Mouse (Mus musculus) megakaryocyte progenitor cell, adult 5-6 weeks (primary cell): ENCODE results near the gene Cbarp. TPM values are rescaled to one million over a fixed set of nuclear protein-coding genes. Genes with fewer than 3 reads are reported as not detected.

Experiments
- ATAC-seq: replicated peaks from 2 replicates; pipeline ENCODE4 v1.8.0; 2016; ENCODE audit warnings: mild to moderate bottlenecking, moderate TSS enrichment, inconsistent platforms; ENCODE audit not compliant: poor library complexity
- total RNA-seq, 2 experiments: library from RNA; stranded (forward) in 1 of 2; stranded (reverse) in 1 of 2; fragments of 157-497, 149-512 nt in 1 of 2; fragments of 200-1000 nt in 1 of 2; gene quantifications; 2 replicates each; pipeline versions ENCODE4 v1.2.3 to v1.2.4; 2015 to 2017

Cbarp gene
- total RNA-seq, 2 experiments from 2014 or later = 2.2 to 4.8 TPM

DNA sequence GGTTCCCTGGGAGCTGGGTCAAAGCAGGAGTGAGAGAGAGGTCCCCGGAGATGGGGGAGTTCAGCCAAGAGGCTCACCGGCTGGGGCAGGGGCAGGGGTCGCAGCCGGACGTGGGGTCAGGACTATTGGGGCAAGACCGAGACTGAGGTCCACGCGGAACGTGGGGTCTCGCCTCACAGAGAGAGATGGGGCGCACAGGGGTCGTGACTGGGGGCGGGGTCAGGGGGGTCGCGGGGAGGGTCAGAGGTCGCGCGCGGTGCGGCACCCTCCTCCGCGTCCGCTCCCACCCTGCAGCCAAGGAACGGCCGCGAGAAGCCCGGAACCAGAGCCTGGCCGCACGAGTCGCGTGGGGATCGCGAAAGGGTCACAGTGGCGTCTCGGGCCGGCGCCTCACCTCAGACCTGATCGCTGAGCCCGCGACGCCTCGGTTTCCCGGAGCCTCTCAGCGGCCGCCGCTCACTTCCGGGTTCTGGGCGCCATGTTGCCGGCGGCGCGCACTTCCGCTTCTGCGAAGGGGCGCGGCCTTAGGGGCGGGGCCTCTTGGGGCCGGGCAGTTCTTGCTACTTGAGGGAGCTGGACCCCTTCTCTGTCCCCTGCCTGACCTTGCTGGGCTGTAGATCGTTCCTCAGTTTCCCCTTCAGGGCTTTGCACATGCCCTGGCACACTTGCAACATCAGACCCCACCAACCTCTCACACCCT, 38.3 kb downstream of the Cbarp start:
- peak; percentile 83 for ATAC-seq

DNA sequence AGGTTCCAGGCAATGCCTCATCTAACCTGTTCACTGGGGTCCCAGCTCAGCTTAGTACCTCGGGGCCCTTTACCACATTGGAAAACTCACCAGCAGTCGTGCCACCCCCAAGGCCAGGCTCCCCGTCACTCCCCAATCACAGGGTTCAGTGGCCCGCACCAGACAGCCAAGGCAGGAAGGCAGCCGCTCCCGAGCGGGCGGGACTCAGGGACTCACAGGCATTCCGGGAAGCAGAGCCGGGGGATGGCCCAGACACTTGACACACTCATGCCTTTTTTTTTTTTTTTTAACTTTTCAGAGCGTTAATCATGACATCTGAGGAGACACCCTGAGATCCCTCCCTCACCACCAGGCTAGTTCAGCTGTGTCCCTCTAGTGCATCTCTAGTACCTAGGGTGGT, 39.7 kb downstream of the Cbarp start:
- peak; percentile 12; the same call in 1 of the 2 replicates for ATAC-seq

DNA sequence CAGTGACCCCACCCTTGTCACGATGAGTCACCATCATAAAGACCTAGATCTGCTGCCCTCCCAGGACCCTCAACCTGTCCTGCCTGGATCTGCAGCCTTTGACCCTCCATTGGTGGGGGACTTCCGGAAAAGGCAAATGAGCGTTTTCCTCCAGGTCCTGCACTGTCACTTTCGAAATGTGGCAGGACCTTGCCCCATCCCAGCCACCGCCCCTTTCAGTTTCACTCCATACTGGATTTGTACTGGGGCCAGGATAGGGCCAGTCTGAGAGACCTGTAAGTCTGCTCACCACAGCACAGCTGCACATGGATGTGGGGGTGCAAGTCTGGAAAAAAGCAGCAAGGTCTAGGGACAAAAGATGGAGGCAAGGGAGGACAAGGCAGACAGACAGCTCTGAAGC, 42.0 kb downstream of the Cbarp start:
- peak; percentile 20; the same call in 1 of the 2 replicates for ATAC-seq

DNA sequence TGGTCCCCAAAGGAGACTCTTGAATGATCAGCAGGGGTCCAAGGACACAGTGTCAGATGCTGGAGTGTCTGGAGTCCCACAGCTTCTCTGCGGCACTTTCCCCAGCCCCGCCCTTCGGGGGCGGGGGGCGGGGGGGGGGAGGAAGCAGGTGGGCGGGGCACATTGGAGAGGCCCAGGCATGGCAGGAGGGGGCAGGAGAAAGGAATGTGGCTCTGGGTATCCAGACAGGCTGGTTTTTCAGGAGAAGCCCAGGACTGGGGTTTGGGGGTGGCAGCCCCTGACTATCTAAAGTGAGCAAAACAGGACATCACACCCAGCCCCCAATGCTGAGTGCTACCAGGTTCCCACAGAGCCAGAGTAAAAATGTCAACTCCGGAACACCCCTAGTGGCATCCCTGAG, 43.4 kb downstream of the Cbarp start:
- no peak for ATAC-seq

DNA sequence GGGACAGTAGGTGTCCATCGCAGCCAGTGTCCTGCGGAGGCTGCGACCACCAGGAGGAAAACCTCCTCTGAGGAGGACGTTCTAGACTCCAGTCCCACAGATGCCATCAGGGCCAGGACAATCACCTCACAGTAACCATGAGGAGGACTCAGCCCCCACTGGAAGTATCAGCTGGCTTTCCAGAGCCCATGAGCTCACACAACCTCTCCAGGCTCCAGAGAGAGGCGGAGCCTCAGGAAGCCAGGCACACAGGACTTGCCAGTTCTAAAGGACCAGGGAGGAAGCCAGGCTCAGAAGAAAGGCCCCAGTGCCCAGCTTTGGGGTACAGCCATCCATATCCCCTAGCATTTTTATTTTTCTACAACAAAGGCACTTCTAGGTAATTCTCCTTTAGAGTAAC, 45.1 kb downstream of the Cbarp start:
- no peak for ATAC-seq

DNA sequence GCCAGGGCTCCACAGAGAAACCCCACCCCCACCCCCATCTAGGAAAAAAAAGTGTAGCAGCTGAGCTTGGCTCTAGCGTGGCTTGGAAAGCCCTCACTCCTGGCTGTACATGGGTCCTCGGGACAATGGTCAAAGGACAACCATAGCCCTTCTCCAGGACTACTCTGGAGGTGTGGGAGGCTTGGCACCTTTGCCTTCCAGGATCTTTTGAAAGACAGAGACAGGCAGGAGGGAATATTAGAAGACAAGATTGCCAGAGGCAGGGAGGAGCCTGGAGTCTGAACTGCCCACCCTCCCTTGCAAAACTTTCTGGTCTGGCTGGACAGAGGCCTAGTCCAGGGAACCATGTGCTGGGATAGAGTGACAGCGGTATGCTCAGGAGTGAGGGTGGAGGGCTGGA, 46.0 kb downstream of the Cbarp start:
- no peak for ATAC-seq

DNA sequence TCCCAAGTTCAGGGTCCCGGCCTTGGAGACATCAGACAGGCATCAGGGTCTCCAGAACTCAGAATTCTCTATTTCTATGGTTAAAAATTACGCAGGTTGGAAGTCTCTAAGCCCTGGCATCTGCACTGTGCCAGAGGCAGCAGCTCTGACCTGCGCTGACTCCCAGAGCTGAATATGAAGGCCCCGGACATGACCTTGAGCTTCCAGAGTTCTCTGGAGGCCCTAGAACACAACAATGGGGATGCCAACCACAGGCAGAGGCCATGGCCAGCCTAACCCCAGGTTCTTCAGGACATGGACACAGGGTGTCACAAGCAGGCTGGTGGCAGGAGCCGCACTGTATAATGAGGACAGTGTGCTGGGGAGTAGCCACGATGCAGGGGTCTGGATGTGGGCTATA, 46.5 kb downstream of the Cbarp start:
- ATAC-seq = no peak

DNA sequence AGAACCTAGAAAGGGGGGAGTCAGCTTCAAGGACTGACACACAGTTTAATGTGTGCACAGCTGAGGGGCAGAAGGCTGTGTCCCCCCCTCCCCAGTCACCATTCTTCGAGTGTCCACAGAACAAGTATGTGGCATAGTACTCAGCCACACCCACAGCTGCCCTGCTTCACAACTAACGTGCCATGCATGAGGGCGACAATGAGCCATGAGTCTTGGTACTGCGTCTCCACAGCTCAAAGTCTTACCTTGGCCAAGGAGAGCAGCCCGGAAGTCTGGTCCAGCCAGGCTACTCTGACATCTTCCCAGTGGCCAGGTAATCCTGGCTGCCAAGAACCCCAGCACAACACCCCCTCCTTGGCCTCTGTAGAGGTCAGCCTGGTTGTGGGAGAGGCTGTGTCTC, 47.9 kb downstream of the Cbarp start:
- no peak for ATAC-seq

DNA sequence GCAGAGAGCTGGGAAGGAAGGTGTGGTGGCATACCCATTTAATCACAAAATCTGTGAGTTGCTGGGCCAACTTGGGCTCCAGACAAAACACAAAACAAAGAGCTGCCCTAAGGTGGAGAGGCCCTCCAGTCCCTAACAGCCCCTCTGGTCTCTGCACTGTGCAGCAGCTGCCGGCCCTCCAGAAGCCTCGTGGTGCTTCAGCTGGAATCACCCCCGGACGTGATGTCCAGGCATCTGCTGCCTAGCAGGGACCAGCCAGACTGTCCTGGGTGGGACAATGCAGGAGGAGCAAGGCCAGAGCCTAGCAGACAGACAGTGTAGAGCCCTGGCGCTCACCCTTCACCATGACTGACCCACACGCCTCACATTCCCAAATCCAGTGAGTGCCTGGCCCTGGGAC, 49.1 kb downstream of the Cbarp start:
- no peak for ATAC-seq

DNA sequence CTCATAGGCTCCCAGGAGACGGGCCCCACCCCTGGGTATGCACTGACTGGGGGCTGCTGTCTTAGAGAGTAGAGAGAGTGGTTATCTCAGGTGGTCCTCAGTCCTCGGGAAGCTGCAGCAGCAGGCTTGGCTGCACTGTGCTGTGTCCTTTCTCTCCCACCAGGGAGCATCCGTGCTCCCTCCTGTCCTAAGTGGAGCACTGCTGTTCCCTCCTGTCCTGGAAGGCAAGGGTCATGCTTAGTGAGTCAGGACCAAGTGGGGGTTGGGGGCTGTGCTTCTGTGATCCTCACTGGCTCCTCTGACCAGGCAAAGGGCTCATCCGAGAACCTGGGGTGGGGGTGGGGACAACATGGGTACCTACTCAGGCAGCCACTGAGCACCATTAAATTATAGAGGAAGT, 51.5 kb downstream of the Cbarp start:
- no peak for ATAC-seq

DNA sequence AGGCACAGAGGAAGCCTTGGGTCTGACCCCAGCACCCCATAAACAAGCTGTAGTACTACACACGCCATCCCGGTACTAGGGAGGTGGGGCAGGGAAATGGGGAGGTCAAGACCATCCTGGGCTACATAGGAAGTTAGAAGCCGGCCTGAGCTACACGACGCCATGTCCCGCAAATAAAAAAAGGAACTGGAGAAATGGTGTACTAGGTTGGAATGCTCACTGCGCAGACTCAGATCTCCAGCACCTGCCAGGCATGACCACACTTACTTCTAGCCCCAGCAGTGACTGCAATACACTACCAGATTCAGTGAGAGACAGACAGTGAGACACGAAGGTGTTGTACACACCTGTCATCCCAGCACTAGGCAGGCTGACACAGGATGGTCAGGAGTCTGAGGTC, 53.2 kb downstream of the Cbarp start:
- ATAC-seq = peak; percentile 42

DNA sequence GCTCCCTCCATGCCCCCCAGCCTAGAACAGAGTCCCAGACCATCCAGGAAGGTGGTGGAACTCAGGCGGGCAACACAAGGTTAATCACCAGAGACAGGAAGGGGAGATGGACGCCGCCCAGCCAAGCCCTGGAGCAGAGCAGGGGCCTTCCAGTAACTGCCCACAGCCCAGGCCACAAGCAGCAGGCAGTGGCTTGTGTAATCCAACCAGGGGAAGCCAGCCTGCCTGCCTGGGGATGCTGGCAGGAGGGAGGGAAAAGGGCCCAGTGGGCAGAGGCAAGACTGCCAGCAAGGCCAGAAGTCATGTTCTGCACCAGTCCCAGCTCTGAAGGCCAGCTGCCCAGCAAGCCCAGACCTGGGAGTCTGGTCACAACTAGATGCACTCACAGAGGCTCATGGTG, 53.8 kb downstream of the Cbarp start:
- ATAC-seq = peak; percentile 87

DNA sequence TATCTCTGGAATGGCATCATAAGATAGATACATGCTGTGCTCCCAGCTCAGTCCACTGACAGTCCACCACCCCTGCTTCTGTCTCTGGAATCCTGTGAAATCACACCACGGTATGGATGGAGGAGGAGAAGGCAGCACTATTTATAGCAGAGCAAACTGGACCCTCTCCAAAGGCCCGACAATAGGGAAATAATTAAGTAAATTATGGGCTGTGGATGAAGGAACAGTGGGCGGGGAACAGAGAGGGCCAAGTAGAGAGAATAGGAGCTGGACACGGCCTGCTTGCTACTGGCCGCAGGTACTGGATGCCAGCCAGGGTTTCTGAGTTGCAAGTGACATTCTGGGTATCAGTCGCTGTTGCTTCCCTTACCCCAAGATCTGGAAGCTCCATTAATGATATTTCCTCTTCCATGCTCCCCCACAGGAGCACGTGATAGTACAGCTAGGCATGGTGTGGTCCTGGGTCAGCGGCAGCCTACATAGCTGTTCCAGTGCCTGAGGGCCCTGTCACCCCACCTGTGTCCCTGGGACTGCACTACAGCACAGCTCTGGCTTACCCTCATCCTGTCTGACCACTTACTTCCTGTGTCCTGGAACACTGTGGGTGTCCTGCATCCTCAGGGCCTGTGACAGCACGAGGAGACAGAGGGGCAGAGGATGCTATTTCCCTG, 55.7 kb downstream of the Cbarp start:
- ATAC-seq = no peak

DNA sequence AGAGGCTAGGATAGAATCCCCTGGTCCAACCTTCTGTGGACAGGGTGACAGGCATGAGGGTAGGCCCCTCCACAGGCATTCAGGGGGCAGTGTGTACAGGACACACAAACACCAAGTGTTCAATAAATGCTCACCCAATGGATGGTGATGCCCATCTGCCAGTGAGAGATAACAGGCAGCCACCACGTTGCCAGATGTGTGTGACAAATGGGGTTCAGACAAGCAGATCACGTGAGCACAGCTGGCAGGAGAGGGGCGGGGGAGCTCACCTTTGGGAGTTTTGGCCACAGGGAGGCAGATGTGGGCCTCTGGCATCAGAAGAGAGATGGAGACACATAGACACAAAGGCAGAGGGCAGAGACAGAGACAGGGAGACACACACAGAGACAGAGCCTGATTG, 59.6 kb downstream of the Cbarp start:
- peak; percentile 92 for ATAC-seq

Other genes starting within 250 kb of the Cbarp start
Only the 30 nearest of the 33 such genes appear.
- gene Gm26602, start 230.0 kb downstream of the Cbarp start, total RNA-seq (2015) = not detected in 2 replicates
- not detected in 2 replicates for gene Gm26602, start 230.0 kb downstream of the Cbarp start, total RNA-seq (2017)
- gene Kiss1r, start 223.9 kb downstream of the Cbarp start, total RNA-seq (2015) = 0.15 TPM in 2 replicates
- gene Kiss1r, start 223.9 kb downstream of the Cbarp start, total RNA-seq (2017) = 0.25 and 1.3 TPM in 2 replicates
- gene R3hdm4, start 219.6 kb downstream of the Cbarp start, total RNA-seq (2015) = 72.3 and 78.7 TPM in 2 replicates
- 35.1 and 50.7 TPM in 2 replicates for gene R3hdm4, start 219.6 kb downstream of the Cbarp start, total RNA-seq (2017)
- gene Arid3a, start 213.8 kb downstream of the Cbarp start, total RNA-seq (2015) = 19.9 and 21.6 TPM in 2 replicates
- 31.0 and 32.2 TPM in 2 replicates for gene Arid3a, start 213.8 kb downstream of the Cbarp start, total RNA-seq (2017)
- gene Wdr18, start 180.7 kb downstream of the Cbarp start, total RNA-seq (2015) = 36.8 and 57.4 TPM in 2 replicates
- gene Wdr18, start 180.7 kb downstream of the Cbarp start, total RNA-seq (2017) = 24.6 and 29.7 TPM in 2 replicates
- gene Grin3b, start 170.1 kb downstream of the Cbarp start, total RNA-seq (2015) = not detected in 2 replicates
- gene Grin3b, start 170.1 kb downstream of the Cbarp start, total RNA-seq (2017) = not detected in 2 replicates
- 38.9 and 44.2 TPM in 2 replicates for gene Tmem259, start 156.5 kb downstream of the Cbarp start, total RNA-seq (2015)
- gene Tmem259, start 156.5 kb downstream of the Cbarp start, total RNA-seq (2017) = 44.6 and 54.8 TPM in 2 replicates
- gene Cnn2, start 152.3 kb downstream of the Cbarp start, total RNA-seq (2015) = 50.5 and 52.8 TPM in 2 replicates
- gene Cnn2, start 152.3 kb downstream of the Cbarp start, total RNA-seq (2017) = 73.3 and 84.1 TPM in 2 replicates
- 15.4 and 15.8 TPM in 2 replicates for gene Abca7, start 144.3 kb downstream of the Cbarp start, total RNA-seq (2015)
- 17.0 and 17.5 TPM in 2 replicates for gene Abca7, start 144.3 kb downstream of the Cbarp start, total RNA-seq (2017)
- 64.1 and 69.0 TPM in 2 replicates for gene Arhgap45, start 124.2 kb downstream of the Cbarp start, total RNA-seq (2015)
- 112 and 121 TPM in 2 replicates for gene Arhgap45, start 124.2 kb downstream of the Cbarp start, total RNA-seq (2017)
- gene Polr2e, start 101.0 kb downstream of the Cbarp start, total RNA-seq (2015) = 93.3 and 99.5 TPM in 2 replicates
- 74.3 and 89.9 TPM in 2 replicates for gene Polr2e, start 101.0 kb downstream of the Cbarp start, total RNA-seq (2017)
- gene Gpx4, start 93.7 kb downstream of the Cbarp start, total RNA-seq (2015) = 253 and 271 TPM in 2 replicates
- 358 and 365 TPM in 2 replicates for gene Gpx4, start 93.7 kb downstream of the Cbarp start, total RNA-seq (2017)
- 16.9 and 19.5 TPM in 2 replicates for gene Sbno2, start 35.3 kb downstream of the Cbarp start, total RNA-seq (2015)
- 19.1 and 24.0 TPM in 2 replicates for gene Sbno2, start 35.3 kb downstream of the Cbarp start, total RNA-seq (2017)
- gene Stk11, start 25.0 kb downstream of the Cbarp start, total RNA-seq (2015) = 71.7 and 81.1 TPM in 2 replicates
- gene Stk11, start 25.0 kb downstream of the Cbarp start, total RNA-seq (2017) = 159 and 172 TPM in 2 replicates
- 187 and 199 TPM in 2 replicates for gene Atp5d, start 2.2 kb downstream of the Cbarp start, total RNA-seq (2015)
- 37.6 and 39.3 TPM in 2 replicates for gene Atp5d, start 2.2 kb downstream of the Cbarp start, total RNA-seq (2017)
- 21.4 and 22.2 TPM in 2 replicates for gene Midn, start 7.4 kb upstream of the Cbarp start, total RNA-seq (2015)
- 12.7 and 17.9 TPM in 2 replicates for gene Midn, start 7.4 kb upstream of the Cbarp start, total RNA-seq (2017)
- gene Cirbp, start 25.1 kb upstream of the Cbarp start, total RNA-seq (2015) = 16.1 and 18.4 TPM in 2 replicates
- gene Cirbp, start 25.1 kb upstream of the Cbarp start, total RNA-seq (2017) = 35.4 and 60.4 TPM in 2 replicates
- gene 1600002K03Rik, start 32.1 kb upstream of the Cbarp start, total RNA-seq (2015) = 17.2 and 18.2 TPM in 2 replicates
- gene 1600002K03Rik, start 32.1 kb upstream of the Cbarp start, total RNA-seq (2017) = 13.4 and 13.5 TPM in 2 replicates
- gene Efna2, start 38.6 kb upstream of the Cbarp start, total RNA-seq (2015) = 0.54 TPM in 1 of 2 replicates, not detected in the other
- gene Efna2, start 38.6 kb upstream of the Cbarp start, total RNA-seq (2017) = 0.37 TPM in 1 of 2 replicates, not detected in the other
- gene Mum1, start 85.6 kb upstream of the Cbarp start, total RNA-seq (2015) = 27.6 and 30.9 TPM in 2 replicates
- 28.9 and 30.0 TPM in 2 replicates for gene Mum1, start 85.6 kb upstream of the Cbarp start, total RNA-seq (2017)
- gene Ndufs7, start 108.3 kb upstream of the Cbarp start, total RNA-seq (2015) = 138 and 162 TPM in 2 replicates
- gene Ndufs7, start 108.3 kb upstream of the Cbarp start, total RNA-seq (2017) = 106 and 135 TPM in 2 replicates
- 3.2 and 3.7 TPM in 2 replicates for gene Gamt, start 120.2 kb upstream of the Cbarp start, total RNA-seq (2015)
- gene Gamt, start 120.2 kb upstream of the Cbarp start, total RNA-seq (2017) = 2.5 and 7.4 TPM in 2 replicates
- gene Dazap1, start 120.7 kb upstream of the Cbarp start, total RNA-seq (2015) = 55.4 and 61.6 TPM in 2 replicates
- gene Dazap1, start 120.7 kb upstream of the Cbarp start, total RNA-seq (2017) = 231 and 302 TPM in 2 replicates
- 2,196 and 2,314 TPM in 2 replicates for gene Rps15, start 151.6 kb upstream of the Cbarp start, total RNA-seq (2015)
- 2,623 and 2,987 TPM in 2 replicates for gene Rps15, start 151.6 kb upstream of the Cbarp start, total RNA-seq (2017)
- gene Apc2, start 155.1 kb upstream of the Cbarp start, total RNA-seq (2015) = not detected in 2 replicates
- 0.03 TPM in 1 of 2 replicates, not detected in the other for gene Apc2, start 155.1 kb upstream of the Cbarp start, total RNA-seq (2017)
- 22.9 and 24.2 TPM in 2 replicates for gene 2310011J03Rik, start 179.7 kb upstream of the Cbarp start, total RNA-seq (2015)
- 15.7 and 16.8 TPM in 2 replicates for gene 2310011J03Rik, start 179.7 kb upstream of the Cbarp start, total RNA-seq (2017)
- 5.3 and 7.0 TPM in 2 replicates for gene Pcsk4, start 188.7 kb upstream of the Cbarp start, total RNA-seq (2015)
- 0.67 and 1.8 TPM in 2 replicates for gene Pcsk4, start 188.7 kb upstream of the Cbarp start, total RNA-seq (2017)
- 2.7 and 3.8 TPM in 2 replicates for gene Reep6, start 189.1 kb upstream of the Cbarp start, total RNA-seq (2015)
- gene Reep6, start 189.1 kb upstream of the Cbarp start, total RNA-seq (2017) = 1.2 and 1.5 TPM in 2 replicates
- gene Adamtsl5, start 207.6 kb upstream of the Cbarp start, total RNA-seq (2015) = 0.15 and 0.25 TPM in 2 replicates
- gene Adamtsl5, start 207.6 kb upstream of the Cbarp start, total RNA-seq (2017) = 0.20 and 0.46 TPM in 2 replicates
- gene Plk5, start 215.6 kb upstream of the Cbarp start, total RNA-seq (2015) = not detected in 2 replicates
- gene Plk5, start 215.6 kb upstream of the Cbarp start, total RNA-seq (2017) = not detected in 2 replicates